Mouse (Mus musculus): ENCODE results near the gene Gxylt2.

- TF ChIP-seq GATA1 (IDR thresholded peaks at IDR 0.05; ENCODE audit: borderline replicate concordance, low read length) = no peak
- TF ChIP-seq FLI1 (IDR thresholded peaks at IDR 0.05; ENCODE audit: low read length) = no peak
Observed at GRCm38 (mm10) chr6:100802381-100803083, 98.0 kb downstream of the Gxylt2 start.

Data from megakaryocyte, embryonic 14.5 days (primary cell).